In the genomic region with DNA sequence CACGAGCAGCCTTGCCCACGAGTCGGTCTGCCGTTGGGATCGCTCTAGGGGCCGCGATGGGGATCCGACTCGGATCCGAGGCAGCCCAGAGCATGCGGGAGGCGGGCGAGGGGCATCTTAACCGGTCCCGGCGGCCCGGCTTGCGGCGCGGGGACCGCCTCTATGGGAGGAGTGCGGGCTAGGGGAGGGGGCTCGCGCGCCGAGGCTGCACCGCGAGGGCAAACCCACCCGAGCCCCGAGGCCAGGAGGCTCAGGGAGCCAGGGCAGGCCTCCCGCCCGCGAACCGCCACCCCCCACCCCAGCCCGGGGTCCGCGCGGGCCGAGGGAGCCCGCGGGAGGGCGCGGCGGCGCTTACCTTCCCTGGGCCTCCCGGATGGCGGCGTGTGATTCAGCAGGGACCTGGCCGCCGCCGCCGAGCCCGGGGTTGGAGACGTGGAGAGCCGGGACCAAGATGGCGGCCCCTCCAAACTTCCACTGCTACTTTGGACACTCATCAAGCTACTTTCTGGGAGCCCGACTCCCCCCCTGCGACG, we compare ENCODE assay signal across 8 mouse cellular contexts. TPM values are rescaled to one million over a fixed set of nuclear protein-coding genes. Genes with fewer than 3 reads are reported as not detected.
DNase-seq lines count a peak whose midpoint lies in the region; ATAC-seq and TF ChIP-seq lines count a peak whose summit lies in the region.

No protein-coding gene starts in this region.

- no peaks in the 10 kb centered on the region for H3K27me3 ChIP-seq in intestine, embryonic 15.5 days (replicated peaks)
- no peaks in the 10 kb centered on the region for H3K27me3 ChIP-seq in limb, embryonic 14.5 days (ENCODE audit: control insufficient read depth, insufficient read depth, low read length)
- no peaks in the 10 kb centered on the region for H3K27me3 ChIP-seq in midbrain, embryonic 16.5 days (ENCODE audit: control insufficient read depth, insufficient read depth, low read depth, low read length)

- H3K27ac ChIP-seq in intestine, embryonic 15.5 days, result peak overlapping the region; percentile 100
- H3K27ac ChIP-seq in limb, embryonic 14.5 days (replicated peaks; ENCODE audit: low read depth, low read length), result peak overlapping the region; percentile 100
- peak overlapping the region; percentile 99 for H3K27ac ChIP-seq in midbrain, embryonic 16.5 days (ENCODE audit: low read length)

- no peak for DNase-seq in cerebellum, postnatal 36 days
- DNase-seq in gastrocnemius, adult 8-10 months (ENCODE audit: low spot score in 2 of 2), result peak; percentile 59 to 66
- peak; percentile 70 for DNase-seq in limb, embryonic 14.5 days (ENCODE audit: low spot score)
- peak; percentile 82 to 85 for DNase-seq in spleen, postnatal 10 days (ENCODE audit: low spot score in 2 of 2)

- H3K4me1 ChIP-seq in intestine, embryonic 15.5 days (replicated peaks), result peaks cover 2% of the 10 kb centered on the region; the same call in 1 of the 2 replicates
- H3K4me1 ChIP-seq in limb, embryonic 14.5 days (ENCODE audit: control insufficient read depth, insufficient read depth, low read length), result peaks cover 6% of the 10 kb centered on the region
- H3K4me1 ChIP-seq in midbrain, embryonic 16.5 days (ENCODE audit: control insufficient read depth, insufficient read depth, low read length), result peaks cover 17% of the 10 kb centered on the region

- ATAC-seq in cerebellum, adult (ENCODE audit: insufficient number of reproducible peaks, low FRiP score, low TSS enrichment), result peak; percentile 53
- ATAC-seq in common myeloid progenitor, adult 5-6 weeks (replicated peaks; ENCODE audit: low read depth, poor library complexity, severe bottlenecking), result peak; percentile 37
- peak; percentile 70 for ATAC-seq in intestine, embryonic 15.5 days
- ATAC-seq in limb, embryonic 14.5 days (ENCODE audit: low FRiP score, low read depth), result peak; percentile 73
- peak; percentile 80 for ATAC-seq in midbrain, embryonic 16.5 days

- H3K4me3 ChIP-seq in intestine, embryonic 15.5 days (replicated peaks), result peak overlapping the region; percentile 98
- H3K4me3 ChIP-seq in limb, embryonic 14.5 days (replicated peaks; ENCODE audit: low read length), result peak overlapping the region; percentile 88
- H3K4me3 ChIP-seq in midbrain, embryonic 16.5 days (ENCODE audit: low read depth, low read length), result peak overlapping the region; percentile 93

- no peaks in the 10 kb centered on the region for H3K36me3 ChIP-seq in intestine, embryonic 15.5 days
- no peaks in the 10 kb centered on the region for H3K36me3 ChIP-seq in limb, embryonic 14.5 days (ENCODE audit: control insufficient read depth, insufficient read depth, low read length)
- no peaks in the 10 kb centered on the region for H3K36me3 ChIP-seq in midbrain, embryonic 16.5 days (ENCODE audit: control insufficient read depth, insufficient read depth, low read length)

- WGBS in intestine, embryonic 15.5 days, result under 1% methylated on average over 32 of the region's 59 CpGs
- 1% methylated on average over 38 of the region's 59 CpGs for WGBS in limb, embryonic 14.5 days
- WGBS in midbrain, embryonic 16.5 days, result under 1% methylated on average over 43 of the region's 59 CpGs

- H3K9ac ChIP-seq in intestine, embryonic 15.5 days, result peak overlapping the region; percentile 99
- peak overlapping the region; percentile 99 for H3K9ac ChIP-seq in limb, embryonic 14.5 days (ENCODE audit: low read depth, low read length, severe bottlenecking)
- peak overlapping the region; percentile 93 for H3K9ac ChIP-seq in midbrain, embryonic 16.5 days (ENCODE audit: low read depth, low read length)

- TF ChIP-seq POLR2A in limb, embryonic 14.5 days (IDR thresholded peaks at IDR 0.05; ENCODE audit: borderline replicate concordance, extremely low read depth, insufficient read depth, insufficient read length), result no peak

- peak overlapping the region; percentile 57 for H3K4me2 ChIP-seq in intestine, embryonic 15.5 days (replicated peaks)
- H3K4me2 ChIP-seq in limb, embryonic 14.5 days (replicated peaks; ENCODE audit: low read depth, low read length, severe bottlenecking), result peak overlapping the region; percentile 78
- H3K4me2 ChIP-seq in midbrain, embryonic 16.5 days (ENCODE audit: low read length), result peak overlapping the region; percentile 70

- H3K9me3 ChIP-seq in intestine, embryonic 15.5 days, result no peaks in the 10 kb centered on the region
- no peaks in the 10 kb centered on the region for H3K9me3 ChIP-seq in limb, embryonic 14.5 days (ENCODE audit: control insufficient read depth, low read length)
- no peaks in the 10 kb centered on the region for H3K9me3 ChIP-seq in midbrain, embryonic 16.5 days (replicated peaks; ENCODE audit: control insufficient read depth, low read length, poor library complexity, severe bottlenecking)

RNA-seq across cellular contexts. Expression of gene Tlk1, which starts 0.6 kb away (rescaled TPM):
- total RNA-seq in common myeloid progenitor, adult 5-6 weeks (2017), result 88.6 and 89.8 TPM in 2 replicates
- total RNA-seq in gastrocnemius, adult 8-10 months (2022), result 10 to 100 TPM; 37.8 to 44.5 (median 40.8) TPM
- 36.4 and 45.7 TPM in 2 replicates for polyA plus RNA-seq in intestine, embryonic 15.5 days (2015; fragmentation: Nextera tagmentation; extraction: Ambion mirVana)
- 29.0 and 34.1 TPM in 2 replicates for polyA plus RNA-seq in limb, embryonic 14.5 days (2012; rRNA removed)
- polyA plus RNA-seq in limb, embryonic 14.5 days (2014; fragmentation: Nextera tagmentation; extraction: Ambion mirVana), result 39.1 and 47.6 TPM in 2 replicates
- 17.2 and 20.6 TPM in 2 replicates for polyA plus RNA-seq in midbrain, embryonic 16.5 days (2015; fragmentation: Nextera tagmentation; extraction: Ambion mirVana)

Comparison
In these comparisons a context has a peak if more than half of its experiments do, and no peak if none do; other contexts are left out.
1. DNase-seq: peak in gastrocnemius, adult 8-10 months (2 of 2), limb, embryonic 14.5 days (single experiment) and spleen, postnatal 10 days (2 of 2); none in cerebellum, postnatal 36 days (0 of 2).
2. Peak in every context shown above with its lines, with median percentiles within 50 percentile points of each other: ATAC-seq, H3K27ac ChIP-seq, H3K4me2 ChIP-seq, H3K4me3 ChIP-seq and H3K9ac ChIP-seq.